Mouse (Mus musculus) c-Kit-positive CD71-negative TER-119-negative erythroid progenitor cells, embryonic 14.5 days (primary cell): ENCODE data around the gene Rgs17.
"Not testable (repeated sequence)": the region's sequence is repeated elsewhere in the genome, so short reads cannot be mapped to it uniquely, and the experiment has no call there.

ENCODE experiments used
- DNase-seq: peaks from one replicate; pipeline ENCODE4 v3.0.0-alpha.2; 2013; ENCODE audit warnings: low read depth

Gene Rgs17

DNA sequence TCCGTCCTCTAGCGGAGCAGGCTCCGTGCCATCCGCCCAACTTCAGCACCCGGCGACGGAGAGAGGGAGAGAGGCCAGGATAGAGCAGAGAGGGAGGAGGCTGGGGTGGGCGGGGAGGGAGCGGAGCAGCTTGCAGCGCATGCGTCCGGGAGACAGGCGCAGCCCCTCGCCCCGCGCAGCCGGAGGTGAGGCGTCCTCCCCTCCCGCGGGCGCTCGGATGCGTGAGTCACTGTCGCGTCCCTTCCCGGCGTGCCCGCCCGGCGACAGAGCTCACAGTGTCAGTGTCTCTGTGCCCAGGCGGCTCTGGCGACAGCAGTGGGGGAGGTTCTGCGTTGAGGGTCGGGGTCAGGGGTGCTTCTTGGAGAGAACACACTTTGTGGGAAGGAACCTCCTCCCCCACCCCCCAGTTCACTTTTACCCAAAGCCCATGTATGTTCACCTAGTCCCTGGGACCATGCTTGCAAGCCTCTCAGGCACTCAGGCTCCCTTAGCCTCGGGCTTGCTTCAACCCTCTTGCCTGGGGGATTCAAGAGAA is at the start of gene Rgs17:
Rgs17 (minus strand) TSS at position 107 of the 535 bp plus-strand sequence.
- DNase-seq: peak; percentile 10

GRCm38 (mm10) chr10:5967655-5968054 is 45.5 kb upstream of the Rgs17 start:
- DNase-seq: no peak

GRCm38 (mm10) chr10:5953787-5954186 is 31.6 kb upstream of the Rgs17 start:
- DNase-seq: not testable (repeated sequence)

DNA sequence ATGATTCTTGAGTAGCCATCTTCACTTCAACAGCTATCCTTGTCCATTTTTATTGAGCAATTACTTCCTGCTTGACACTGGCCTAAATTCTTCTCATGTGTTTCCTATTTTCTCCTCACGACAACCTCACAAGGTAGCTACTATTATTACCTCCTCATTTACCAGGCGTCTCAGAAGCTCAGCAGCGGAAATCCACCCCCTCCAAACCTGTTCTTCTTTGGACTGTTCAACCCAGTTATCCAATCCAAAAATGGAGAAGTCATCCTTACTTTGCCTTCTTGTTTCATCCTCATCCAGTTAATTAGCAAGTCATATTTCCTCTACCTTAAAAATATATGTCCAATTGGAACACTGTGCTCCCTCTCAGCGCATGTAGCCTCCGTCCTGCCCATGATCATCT is 2.1 kb upstream of the Rgs17 start:
- no peak for DNase-seq

- no peak for DNase-seq
Observed at GRCm38 (mm10) chr10:5923096-5923495, 896 bp upstream of the Rgs17 start.

- DNase-seq: no peak
Observed at GRCm38 (mm10) chr10:5921771-5922170, 429 bp downstream of the Rgs17 start.

DNA sequence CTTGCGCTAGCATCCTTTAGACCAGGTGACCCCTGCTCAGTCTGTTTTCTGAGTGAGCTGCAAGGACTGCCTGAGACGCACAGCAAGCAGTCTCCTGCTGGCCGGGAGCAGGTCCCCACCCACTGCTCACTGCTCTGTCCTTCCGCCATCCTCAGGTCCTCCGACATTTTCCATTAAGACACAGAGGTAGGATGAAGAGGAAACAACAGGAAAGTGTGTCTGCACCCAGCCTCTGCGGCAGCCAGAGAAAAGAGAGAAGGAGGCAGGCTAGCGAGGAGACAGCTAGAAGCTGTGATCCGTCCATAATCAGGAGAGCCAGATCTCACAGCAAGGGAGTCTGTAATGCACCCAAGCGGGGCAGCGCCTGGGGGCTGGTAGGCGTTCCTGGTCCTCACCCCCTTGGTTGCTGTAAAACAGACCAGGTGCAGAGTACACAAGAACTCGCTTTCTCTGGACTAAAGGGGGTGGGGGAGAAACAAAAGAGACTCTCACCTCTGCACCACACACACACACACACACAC is 1.1 kb downstream of the Rgs17 start:
- no peak for DNase-seq

DNA sequence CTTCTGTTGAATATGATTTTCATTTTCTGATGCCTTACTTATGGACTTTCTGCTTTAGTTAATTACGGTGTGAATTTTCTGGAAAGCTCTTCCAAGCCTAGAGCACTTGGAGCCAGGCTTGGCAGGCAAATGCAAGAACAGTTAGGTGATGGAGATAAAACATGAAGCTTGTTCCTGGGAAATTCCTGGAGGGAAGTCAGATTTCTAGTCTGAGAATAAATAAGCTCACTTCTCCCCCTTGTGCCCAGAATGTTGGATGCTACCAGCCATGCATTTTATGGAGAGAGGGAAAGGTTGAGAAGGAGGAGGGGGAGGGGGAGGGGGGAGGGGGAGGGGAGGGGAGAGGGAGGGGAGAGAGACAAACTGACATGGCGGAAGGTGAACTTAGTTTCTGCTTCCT is 17.8 kb downstream of the Rgs17 start:
- no peak for DNase-seq

- no peak for DNase-seq
Observed at GRCm38 (mm10) chr10:5901777-5902176, 20.4 kb downstream of the Rgs17 start.

DNA sequence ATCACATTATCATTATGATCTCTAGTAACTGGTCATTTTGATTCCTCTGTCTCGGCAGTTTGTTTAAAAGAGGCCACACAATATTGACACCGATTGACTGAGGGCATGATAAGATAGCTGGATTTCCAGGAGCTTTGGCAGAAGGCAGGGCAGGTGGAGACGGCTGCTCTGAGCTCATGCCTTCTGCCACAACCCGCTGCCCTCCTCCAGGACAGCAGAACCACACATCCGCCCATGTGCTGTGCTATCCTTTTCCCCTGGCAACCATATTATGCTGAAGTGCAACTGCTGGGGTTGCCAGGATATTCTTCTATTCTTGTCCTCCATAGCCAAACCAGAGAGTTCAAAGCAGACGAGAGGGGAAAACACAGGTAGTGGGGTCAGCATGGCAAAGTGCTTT is 21.5 kb downstream of the Rgs17 start:
- DNase-seq: no peak

DNA sequence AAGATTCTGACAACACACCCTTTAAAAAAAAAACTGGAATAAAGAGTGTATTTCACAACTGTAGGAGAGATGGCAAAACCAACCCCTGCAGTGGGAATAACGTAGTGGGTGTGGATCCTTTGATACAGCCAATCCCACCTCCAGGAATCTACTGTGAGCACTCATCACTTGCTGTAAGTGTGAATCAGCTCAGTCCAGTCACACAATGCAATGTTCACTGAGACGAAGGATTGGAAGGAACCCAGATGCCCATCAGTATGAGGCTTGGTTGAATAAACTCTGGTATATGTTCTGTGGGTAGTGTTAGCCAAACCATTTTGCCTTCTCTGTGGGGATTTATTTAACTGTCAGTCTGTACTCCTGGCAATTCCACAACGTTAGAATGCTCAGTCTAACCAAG is 45.1 kb downstream of the Rgs17 start:
- DNase-seq: no peak

GRCm38 (mm10) chr10:5871081-5871480 is 51.1 kb downstream of the Rgs17 start:
- no peak for DNase-seq

- DNase-seq: no peak
Observed at GRCm38 (mm10) chr10:5867981-5868552, 54.1 kb downstream of the Rgs17 start.

- DNase-seq: no peak
Observed at GRCm38 (mm10) chr10:5865996-5866395, 56.2 kb downstream of the Rgs17 start.

GRCm38 (mm10) chr10:5862669-5863068 is 59.5 kb downstream of the Rgs17 start:
- DNase-seq: no peak

- DNase-seq: no peak
Observed at GRCm38 (mm10) chr10:5860849-5861248, 61.4 kb downstream of the Rgs17 start.

DNA sequence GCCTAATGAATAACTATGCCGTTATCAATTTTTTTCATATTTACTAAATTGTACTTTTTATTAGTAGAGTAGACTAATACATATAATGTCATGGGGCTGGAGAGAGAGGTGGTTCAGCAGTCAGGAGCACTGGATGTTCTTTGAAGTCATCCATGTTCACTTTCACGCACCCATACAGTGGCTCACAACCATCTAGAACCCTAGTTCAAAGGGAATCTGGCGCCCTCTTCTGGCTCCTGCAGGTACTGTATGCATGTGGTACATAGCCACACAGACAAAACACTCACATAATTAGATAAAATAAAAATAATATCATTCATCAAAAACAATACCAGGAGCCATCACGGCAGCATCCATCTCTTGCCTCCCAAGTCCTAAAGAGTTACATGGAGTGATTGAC is 62.5 kb downstream of the Rgs17 start:
- no peak for DNase-seq

DNA sequence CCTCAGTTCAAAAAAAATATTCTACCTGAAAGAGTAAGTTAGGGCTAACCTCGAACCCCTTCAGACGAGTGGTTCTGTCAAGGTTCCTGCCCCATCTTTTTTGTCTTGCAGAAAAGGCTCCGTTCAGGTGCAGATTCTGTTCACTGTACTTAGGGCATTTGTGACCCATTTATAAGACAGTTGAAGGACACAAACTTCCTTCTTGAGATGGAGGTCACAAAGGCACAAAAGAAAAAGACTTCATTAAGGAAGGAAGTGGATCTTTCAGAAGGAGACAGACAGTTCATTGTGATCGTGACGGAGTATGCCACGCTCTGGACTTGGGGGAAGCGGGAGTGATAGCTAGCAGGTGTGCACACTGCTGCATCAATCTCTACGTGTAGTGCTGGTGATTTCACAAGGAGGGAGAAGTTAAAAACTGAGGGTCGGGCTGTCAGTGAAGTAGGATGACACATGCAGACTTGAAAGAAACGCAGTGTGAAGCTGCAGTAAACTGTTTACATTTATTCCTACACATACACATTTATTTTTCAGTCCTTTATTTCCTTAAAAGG is 64.1 kb downstream of the Rgs17 start:
- DNase-seq: no peak

GRCm38 (mm10) chr10:5853290-5853868 is 68.8 kb downstream of the Rgs17 start:
- no peak for DNase-seq

DNA sequence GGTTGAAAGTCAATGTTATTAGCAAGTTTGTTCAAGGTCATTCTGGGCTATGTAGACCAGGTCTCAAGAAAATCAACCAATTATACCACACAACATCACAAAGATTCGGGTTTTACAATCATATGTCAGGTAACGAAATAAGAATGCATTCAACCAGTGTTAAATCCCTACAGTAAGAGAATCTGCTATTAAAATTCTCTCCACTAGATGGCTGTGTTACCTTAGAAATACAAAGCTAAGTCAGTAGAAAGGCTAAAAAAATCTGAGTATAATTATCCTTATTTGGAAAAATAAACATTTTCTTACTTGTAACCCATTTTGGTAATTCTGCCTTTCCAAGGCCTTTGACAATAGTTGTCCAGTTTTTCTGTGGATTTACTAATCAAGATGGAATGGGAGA is 75.3 kb downstream of the Rgs17 start:
- DNase-seq: no peak

DNA sequence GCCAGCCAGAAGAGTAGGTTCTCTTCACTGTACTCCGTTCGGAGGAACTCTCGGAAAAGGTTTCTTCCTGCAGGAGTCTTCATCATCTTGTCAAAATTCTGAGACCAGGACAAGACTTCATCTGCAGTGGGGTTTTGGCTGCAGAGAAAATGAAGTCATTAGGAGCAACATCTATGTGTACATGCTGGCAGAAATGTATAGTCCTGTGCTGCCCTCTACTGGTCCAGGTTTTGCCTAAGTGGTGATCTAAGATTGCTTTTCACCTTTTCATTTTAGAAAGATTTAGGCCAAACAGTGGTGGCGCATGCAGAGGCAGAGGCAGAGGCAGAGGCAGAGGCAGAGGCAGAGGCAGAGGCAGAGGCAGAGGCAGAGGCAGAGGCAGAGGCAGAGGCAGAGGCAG is 80.8 kb downstream of the Rgs17 start:
- peak; percentile 56 for DNase-seq

- DNase-seq: no peak
Observed at GRCm38 (mm10) chr10:5826336-5827025, 95.7 kb downstream of the Rgs17 start.

- peak; percentile 64 for DNase-seq
Observed at GRCm38 (mm10) chr10:5824779-5825178, 97.4 kb downstream of the Rgs17 start.
